Mouse (Mus musculus): Measurements from ENCODE around the gene Hnrnpf. TPM values are rescaled to one million over a fixed set of nuclear protein-coding genes. Genes with fewer than 3 reads are reported as not detected.

Gene Hnrnpf
- total RNA-seq, 2 experiments from 2014 or later = 157 to 164 TPM

- DNase-seq (ENCODE audit: low spot score in 2 of 2) = no peak
Observed at GRCm38 (mm10) chr6:117891369-117892160, 8.6 kb upstream of the Hnrnpf start.

GRCm38 (mm10) chr6:117892386-117892785 is 7.7 kb upstream of the Hnrnpf start:
- DNase-seq (ENCODE audit: low spot score in 2 of 2) = no peak

- DNase-seq (ENCODE audit: low spot score in 2 of 2) = no peak
Observed at GRCm38 (mm10) chr6:117893435-117893834, 6.7 kb upstream of the Hnrnpf start.

GRCm38 (mm10) chr6:117897800-117898199 is 2.3 kb upstream of the Hnrnpf start:
- no peak for DNase-seq (ENCODE audit: low spot score in 2 of 2)

- DNase-seq (ENCODE audit: low spot score in 2 of 2) = no peak
Observed at GRCm38 (mm10) chr6:117901510-117902402, 1.6 kb downstream of the Hnrnpf start.

GRCm38 (mm10) chr6:117902556-117902955 is 2.4 kb downstream of the Hnrnpf start:
- no peak for DNase-seq (ENCODE audit: low spot score in 2 of 2)

GRCm38 (mm10) chr6:117903836-117904235 is 3.7 kb downstream of the Hnrnpf start:
- DNase-seq (ENCODE audit: low spot score in 2 of 2) = no peak

GRCm38 (mm10) chr6:117905260-117905930 is 5.3 kb downstream of the Hnrnpf start:
- DNase-seq (ENCODE audit: low spot score in 2 of 2) = no peak

GRCm38 (mm10) chr6:117906015-117906531 is 5.9 kb downstream of the Hnrnpf start:
- no peak for DNase-seq (ENCODE audit: low spot score in 2 of 2)

- DNase-seq (ENCODE audit: low spot score in 2 of 2) = peak; percentile 96
Observed at GRCm38 (mm10) chr6:117906590-117907271, 6.6 kb downstream of the Hnrnpf start.

- DNase-seq (ENCODE audit: low spot score in 2 of 2) = peak; percentile 67 to 74
Observed at GRCm38 (mm10) chr6:117907301-117907978, 7.3 kb downstream of the Hnrnpf start.

GRCm38 (mm10) chr6:117907979-117908355 is 7.8 kb downstream of the Hnrnpf start:
- DNase-seq (ENCODE audit: low spot score in 2 of 2) = no peak

- no peak for DNase-seq (ENCODE audit: low spot score in 2 of 2)
Observed at GRCm38 (mm10) chr6:117908424-117908900, 8.3 kb downstream of the Hnrnpf start.

GRCm38 (mm10) chr6:117910120-117910661 is 10.1 kb downstream of the Hnrnpf start:
- no peak for DNase-seq (ENCODE audit: low spot score in 2 of 2)

GRCm38 (mm10) chr6:117914541-117914940 is 14.4 kb downstream of the Hnrnpf start:
- no peak for DNase-seq (ENCODE audit: low spot score in 2 of 2)

- no peak for DNase-seq (ENCODE audit: low spot score in 2 of 2)
Observed at GRCm38 (mm10) chr6:117916205-117916736, 16.1 kb downstream of the Hnrnpf start.

GRCm38 (mm10) chr6:117916737-117917426 is 16.8 kb downstream of the Hnrnpf start:
- DNase-seq (ENCODE audit: low spot score in 2 of 2) = peak; percentile 51 to 60

- DNase-seq (ENCODE audit: low spot score in 2 of 2) = peak; percentile 32 to 50
Observed at GRCm38 (mm10) chr6:117917576-117917975, 17.5 kb downstream of the Hnrnpf start.

GRCm38 (mm10) chr6:117918043-117918442 is 17.9 kb downstream of the Hnrnpf start:
- DNase-seq (ENCODE audit: low spot score in 2 of 2) = no peak
